30 mouse cellular contexts compared by ENCODE assay signal in the genomic region with DNA sequence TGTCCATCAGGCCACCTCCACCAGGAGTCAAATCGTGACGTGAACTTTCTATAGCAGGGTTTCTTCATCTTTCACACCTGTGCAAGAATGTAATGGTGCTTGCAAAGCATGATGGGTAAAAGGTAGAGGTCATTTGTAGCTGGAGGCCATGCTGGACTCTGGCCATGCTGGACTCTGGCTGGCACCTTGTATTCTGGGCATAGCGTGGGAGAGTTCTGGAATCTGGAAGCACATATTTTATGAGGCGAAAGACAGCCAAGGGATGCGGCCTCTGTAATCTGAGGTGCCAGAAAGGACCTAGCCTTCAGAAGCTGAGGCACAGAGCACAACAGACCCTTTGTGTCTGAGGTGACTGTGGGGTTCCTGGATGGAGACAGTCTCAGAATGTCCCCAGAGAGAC.
A peak's percentile ranks its signal among the peaks of the same experiment; 100 is the strongest.
DNase-seq lines count a peak whose midpoint lies in the region; ATAC-seq and TF ChIP-seq lines count a peak whose summit lies in the region.
"Had no signal": no experiment of that assay in that cellular context is flagged by ENCODE, and none has a peak within 500 bp of the region (broad histone marks: within the 10 kb centered on the region; RNA-seq: fewer than 3 reads in every experiment).

No protein-coding gene starts in this region.

- H3K27me3 ChIP-seq in kidney, adult 2 months (replicated peaks; ENCODE audit: control insufficient read depth, insufficient read depth, low read length) = no peaks in the 10 kb centered on the region
- no peaks in the 10 kb centered on the region for H3K27me3 ChIP-seq in kidney, embryonic 14.5 days (ENCODE audit: control insufficient read depth, insufficient read depth, low read length)
- H3K27me3 ChIP-seq in hindbrain, embryonic 16.5 days (replicated peaks; ENCODE audit: control insufficient read depth, insufficient read depth, low read length) = no peaks in the 10 kb centered on the region
- H3K27me3 ChIP-seq: embryonic facial prominence, embryonic 12.5 days; forebrain, embryonic 15.5 days; heart, embryonic 15.5 days; intestine, embryonic 15.5 days; lung, embryonic 15.5 days; midbrain, embryonic 13.5 days; stomach, embryonic 15.5 days had no signal

- 36% methylated on average over 5 of the region's 5 CpGs for WGBS in kidney, adult 2 months
- WGBS in kidney, embryonic 14.5 days = 58% methylated on average over 5 of the region's 5 CpGs
- 83% methylated on average over 5 of the region's 5 CpGs for WGBS in hindbrain, embryonic 16.5 days

- H3K4me2 ChIP-seq in kidney, embryonic 14.5 days (replicated peaks; ENCODE audit: low read depth, low read length) = no peak overlapping the region
- no peak overlapping the region for H3K4me2 ChIP-seq in hindbrain, embryonic 16.5 days (ENCODE audit: low read length)
- H3K4me2 ChIP-seq: embryonic facial prominence, embryonic 12.5 days; forebrain, embryonic 15.5 days; heart, embryonic 15.5 days; intestine, embryonic 15.5 days; lung, embryonic 15.5 days; midbrain, embryonic 13.5 days; stomach, embryonic 15.5 days had no signal

- no peaks in the 10 kb centered on the region for H3K9me3 ChIP-seq in kidney, embryonic 14.5 days (ENCODE audit: control insufficient read depth, low read length)
- H3K9me3 ChIP-seq in hindbrain, embryonic 16.5 days (ENCODE audit: control insufficient read depth, low read length) = no peaks in the 10 kb centered on the region
- H3K9me3 ChIP-seq: embryonic facial prominence, embryonic 12.5 days; forebrain, embryonic 10.5 days; forebrain, embryonic 15.5 days; heart, embryonic 15.5 days; intestine, embryonic 15.5 days; lung, embryonic 15.5 days; midbrain, embryonic 13.5 days; stomach, embryonic 15.5 days had no signal

- H3K4me3 ChIP-seq in kidney, adult 2 months (ENCODE audit: insufficient read depth, low read depth, low read length) = no peak overlapping the region
- no peak overlapping the region for H3K4me3 ChIP-seq in kidney, embryonic 14.5 days (ENCODE audit: low read length)
- no peak overlapping the region for H3K4me3 ChIP-seq in hindbrain, embryonic 16.5 days (ENCODE audit: low read length)
- H3K4me3 ChIP-seq: embryonic facial prominence, embryonic 12.5 days; forebrain, embryonic 10.5 days; forebrain, embryonic 15.5 days; heart, embryonic 15.5 days; intestine, embryonic 15.5 days; lung, embryonic 15.5 days; midbrain, embryonic 13.5 days; stomach, embryonic 15.5 days had no signal

- DNase-seq in kidney, adult 2 months = peak; percentile 93
- DNase-seq in adipocyte (ENCODE audit: low spot score) = peak; percentile 36
- DNase-seq in fat pad, adult 2 months (ENCODE audit: extremely low read depth, low read depth, low spot score) = peak; percentile 64
- DNase-seq in kidney, postnatal 25 days = peak; percentile 81 to 87
- DNase-seq: adrenal gland, adult 8-10 months; B cell, adult 2 months; cerebellum, adult 11 months; cerebellum, adult 9-10 months; embryo, embryonic 11 days; gastrocnemius, postnatal 10 days; layer of hippocampus, adult 9-11 months; liver; lung, postnatal 36 days; retina, postnatal 1 day; right cerebral cortex, postnatal 14 days; thymus, adult 18-20 months; thymus, postnatal 25 days had no signal

- H3K4me1 ChIP-seq in kidney, adult 2 months (ENCODE audit: control insufficient read depth, insufficient read depth, low read length) = peaks cover 47% of the 10 kb centered on the region
- peaks cover 31% of the 10 kb centered on the region for H3K4me1 ChIP-seq in kidney, embryonic 14.5 days (ENCODE audit: control insufficient read depth, insufficient read depth, low read length)
- peaks cover 25% of the 10 kb centered on the region for H3K4me1 ChIP-seq in hindbrain, embryonic 16.5 days (ENCODE audit: control insufficient read depth, insufficient read depth, low read depth, low read length)

- no peak for ATAC-seq in kidney, embryonic 14.5 days (ENCODE audit: low FRiP score, low TSS enrichment)
- no peak for ATAC-seq in hindbrain, embryonic 16.5 days
- no peak for ATAC-seq in cerebellum, adult (ENCODE audit: insufficient number of reproducible peaks, low FRiP score, low TSS enrichment)
- ATAC-seq: activated CD4-positive, CD25-positive, alpha-beta regulatory T cell, adult 4 months; forebrain, embryonic 15.5 days; hindbrain, postnatal 0 days; intestine, embryonic 15.5 days; midbrain, embryonic 13.5 days had no signal

- peak overlapping the region; percentile 75 for H3K27ac ChIP-seq in kidney, adult 2 months (ENCODE audit: insufficient read depth, low read depth, low read length)
- no peak overlapping the region for H3K27ac ChIP-seq in kidney, embryonic 14.5 days (ENCODE audit: low read depth, low read length)
- H3K27ac ChIP-seq in hindbrain, embryonic 16.5 days (ENCODE audit: low read depth, low read length) = no peak overlapping the region
- H3K27ac ChIP-seq: embryonic facial prominence, embryonic 12.5 days; forebrain, embryonic 10.5 days; forebrain, embryonic 15.5 days; heart, embryonic 15.5 days; hindbrain, postnatal 0 days; intestine, embryonic 15.5 days; lung, embryonic 15.5 days; midbrain, embryonic 13.5 days; stomach, embryonic 15.5 days had no signal

- TF ChIP-seq POLR2A in kidney, adult 2 months (IDR thresholded peaks at IDR 0.05; ENCODE audit: low read depth, low read length) = no peak

- no peak for TF ChIP-seq CTCF in kidney, adult 2 months (conservative IDR thresholded peaks at IDR 0.05; ENCODE audit: insufficient read depth, insufficient read length, low read depth, low read length)

- H3K9ac ChIP-seq in kidney, embryonic 14.5 days (ENCODE audit: low read depth, low read length) = no peak overlapping the region
- no peak overlapping the region for H3K9ac ChIP-seq in hindbrain, embryonic 16.5 days (ENCODE audit: low read depth, low read length)
- H3K9ac ChIP-seq: embryonic facial prominence, embryonic 12.5 days; forebrain, embryonic 15.5 days; heart, embryonic 15.5 days; intestine, embryonic 15.5 days; lung, embryonic 15.5 days; midbrain, embryonic 13.5 days; stomach, embryonic 15.5 days had no signal

- H3K36me3 ChIP-seq in kidney, adult 2 months (ENCODE audit: control insufficient read depth, insufficient read depth, low read length) = no peaks in the 10 kb centered on the region
- no peaks in the 10 kb centered on the region for H3K36me3 ChIP-seq in kidney, embryonic 14.5 days (ENCODE audit: control insufficient read depth, insufficient read depth, low read length)
- no peaks in the 10 kb centered on the region for H3K36me3 ChIP-seq in hindbrain, embryonic 16.5 days (ENCODE audit: control insufficient read depth, insufficient read depth, low read length)
- H3K36me3 ChIP-seq: embryonic facial prominence, embryonic 12.5 days; forebrain, embryonic 15.5 days; heart, embryonic 15.5 days; intestine, embryonic 15.5 days; lung, embryonic 15.5 days; midbrain, embryonic 13.5 days; stomach, embryonic 15.5 days had no signal

Comparison
In these comparisons a context has a peak if more than half of its experiments do, and no peak if none do; other contexts are left out.
1. DNase-seq: peak in every context shown above with its lines; median percentile 93 in kidney, adult 2 months; 84 in kidney, postnatal 25 days; 64 in fat pad, adult 2 months; 36 in adipocyte.